ENCODE assay signal across 9 mouse cellular contexts in genomic region chr6:134105514-134106201, GRCm38 (mm10).
A peak's percentile ranks its signal among the peaks of the same experiment; 100 is the strongest.
DNase-seq lines count a peak whose midpoint lies in the region; ATAC-seq and TF ChIP-seq lines count a peak whose summit lies in the region.
"Had no signal": no experiment of that assay in that cellular context is flagged by ENCODE, and none has a peak within 500 bp of the region (broad histone marks: within the 10 kb centered on the region; RNA-seq: fewer than 3 reads in every experiment).

No protein-coding gene starts in this region.

- peak; percentile 35 for ATAC-seq in megakaryocyte progenitor cell, adult 5-6 weeks (replicated peaks; ENCODE audit: poor library complexity)

- TF ChIP-seq POLR2A in kidney, adult 2 months (IDR thresholded peaks at IDR 0.05; ENCODE audit: low read depth, low read length), result no peak
- TF ChIP-seq POLR2A in thymus, adult 2 months (IDR thresholded peaks at IDR 0.05; ENCODE audit: control insufficient read depth, extremely low read depth, insufficient read depth, low read length, poor library complexity), result no peak

- no peak overlapping the region for H3K4me3 ChIP-seq in kidney, adult 2 months (ENCODE audit: insufficient read depth, low read depth, low read length)
- no peak overlapping the region for H3K4me3 ChIP-seq in thymus, adult 2 months (ENCODE audit: control insufficient read depth, insufficient read depth, low read length)
- H3K4me3 ChIP-seq: midbrain, embryonic 12.5 days had no signal

- peaks cover 4% of the 10 kb centered on the region; the same call in 1 of the 2 replicates for H3K4me1 ChIP-seq in kidney, adult 2 months (ENCODE audit: control insufficient read depth, insufficient read depth, low read length)
- peaks cover 5% of the 10 kb centered on the region; the same call in 1 of the 2 replicates for H3K4me1 ChIP-seq in thymus, adult 2 months (replicated peaks; ENCODE audit: control insufficient read depth, insufficient read depth, low read length)

- H3K27ac ChIP-seq in kidney, adult 2 months (ENCODE audit: insufficient read depth, low read depth, low read length), result no peak overlapping the region
- no peak overlapping the region for H3K27ac ChIP-seq in thymus, adult 2 months (ENCODE audit: control insufficient read depth, insufficient read depth, low read length)
- H3K27ac ChIP-seq: midbrain, embryonic 12.5 days had no signal

- H3K27me3 ChIP-seq in kidney, adult 2 months (replicated peaks; ENCODE audit: control insufficient read depth, insufficient read depth, low read length), result no peaks in the 10 kb centered on the region
- H3K27me3 ChIP-seq in thymus, adult 2 months (ENCODE audit: control insufficient read depth, insufficient read depth, low read length), result no peaks in the 10 kb centered on the region
- H3K27me3 ChIP-seq: midbrain, embryonic 12.5 days had no signal

- DNase-seq in heart, adult 11 months, result peak; percentile 94
- DNase-seq in heart, adult 8-10 months (ENCODE audit: low spot score), result no peak
- peak; percentile 77 for DNase-seq in 416B (ENCODE audit: low read depth)
- peak; percentile 48 for DNase-seq in brain, adult 2 months (ENCODE audit: low read depth, low spot score)
- DNase-seq in kidney, adult 2 months, result peak; percentile 59
- no peak for DNase-seq in thymus, adult 2 months
- DNase-seq in left cerebral cortex, adult 18-20 months (ENCODE audit: low spot score in 2 of 2), result no peak

- H3K36me3 ChIP-seq in kidney, adult 2 months (ENCODE audit: control insufficient read depth, insufficient read depth, low read length), result no peaks in the 10 kb centered on the region
- H3K36me3 ChIP-seq in thymus, adult 2 months (ENCODE audit: control insufficient read depth, insufficient read depth, low read length), result no peaks in the 10 kb centered on the region

- no peak for TF ChIP-seq CTCF in kidney, adult 2 months (conservative IDR thresholded peaks at IDR 0.05; ENCODE audit: insufficient read depth, insufficient read length, low read depth, low read length)
- TF ChIP-seq CTCF in thymus, adult 2 months (IDR thresholded peaks at IDR 0.05; ENCODE audit: borderline replicate concordance, control insufficient read depth, extremely low read depth, insufficient read depth, low read length, poor library complexity), result no peak

- WGBS in kidney, adult 2 months, result 50% methylated on average over 15 of the region's 15 CpGs
- 48% methylated on average over 15 of the region's 15 CpGs for WGBS in thymus, adult 2 months

Comparison
In these comparisons a context has a peak if more than half of its experiments do, and no peak if none do; other contexts are left out.
1. DNase-seq: peak in heart, adult 11 months (single experiment), 416B (single experiment), brain, adult 2 months (single experiment) and kidney, adult 2 months (single experiment); none in heart, adult 8-10 months (single experiment), thymus, adult 2 months (single experiment) and left cerebral cortex, adult 18-20 months (0 of 2).